Mouse (Mus musculus): ENCODE measurements at regions not wholly inside any gene's neighbourhood (a gene's known extent, or its start where the extent isn't known, plus 50 kb on each side); places are given as distances from the start of the nearest gene placed in this dataset.

- DNase-seq (ENCODE audit: extremely low spot score), result peak; percentile 27
Measured at GRCm38 (mm10) chr10:92081199-92081598, 641.0 kb downstream of the Nedd1 start.

GRCm38 (mm10) chr10:92079421-92079820 lies 642.8 kb downstream of the Nedd1 start:
- peak; percentile 46 for DNase-seq (ENCODE audit: extremely low spot score)

GRCm38 (mm10) chr10:92077291-92077690 lies 644.9 kb downstream of the Nedd1 start:
- no peak for DNase-seq (ENCODE audit: extremely low spot score)

GRCm38 (mm10) chr10:92076754-92077153 lies 645.5 kb downstream of the Nedd1 start:
- no peak for DNase-seq (ENCODE audit: extremely low spot score)

GRCm38 (mm10) chr10:92075469-92075868 lies 646.8 kb downstream of the Nedd1 start:
- no peak for DNase-seq (ENCODE audit: extremely low spot score)

- no peak for DNase-seq (ENCODE audit: extremely low spot score)
Measured at GRCm38 (mm10) chr10:92074698-92075394, 647.4 kb downstream of the Nedd1 start.

- no peak for DNase-seq (ENCODE audit: extremely low spot score)
Measured at GRCm38 (mm10) chr10:92073873-92074390, 648.3 kb downstream of the Nedd1 start.

- DNase-seq (ENCODE audit: extremely low spot score), result no peak
Measured at GRCm38 (mm10) chr10:92044783-92045182, 677.4 kb downstream of the Nedd1 start.

GRCm38 (mm10) chr10:92036176-92036575 lies 686.0 kb downstream of the Nedd1 start:
- no peak for DNase-seq (ENCODE audit: extremely low spot score)

GRCm38 (mm10) chr10:92030221-92030620 lies 692.0 kb downstream of the Nedd1 start:
- DNase-seq (ENCODE audit: extremely low spot score), result no peak

- no peak for DNase-seq (ENCODE audit: extremely low spot score)
Measured at GRCm38 (mm10) chr10:92024203-92024602, 698.0 kb downstream of the Nedd1 start.

- DNase-seq (ENCODE audit: extremely low spot score), result no peak
Measured at GRCm38 (mm10) chr10:92021036-92021435, 701.2 kb downstream of the Nedd1 start.

GRCm38 (mm10) chr10:92009551-92009950 lies 712.7 kb downstream of the Nedd1 start:
- DNase-seq (ENCODE audit: extremely low spot score), result no peak

- DNase-seq (ENCODE audit: extremely low spot score), result no peak
Measured at GRCm38 (mm10) chr10:92007891-92008290, 714.3 kb downstream of the Nedd1 start.

GRCm38 (mm10) chr10:92006467-92006866 lies 715.8 kb downstream of the Nedd1 start:
- DNase-seq (ENCODE audit: extremely low spot score), result peak; percentile 43

GRCm38 (mm10) chr10:91991040-91991439 lies 731.2 kb downstream of the Nedd1 start:
- DNase-seq (ENCODE audit: extremely low spot score), result no peak

GRCm38 (mm10) chr10:91988364-91988763 lies 733.9 kb downstream of the Nedd1 start:
- DNase-seq (ENCODE audit: extremely low spot score), result no peak

GRCm38 (mm10) chr10:91979841-91980240 lies 742.4 kb downstream of the Nedd1 start:
- no peak for DNase-seq (ENCODE audit: extremely low spot score)

- no peak for DNase-seq (ENCODE audit: extremely low spot score)
Measured at GRCm38 (mm10) chr10:91971951-91972350, 750.3 kb downstream of the Nedd1 start.

- no peak for DNase-seq (ENCODE audit: extremely low spot score)
Measured at GRCm38 (mm10) chr10:91967570-91968310, 754.5 kb downstream of the Nedd1 start.

GRCm38 (mm10) chr10:91959734-91960492 lies 762.3 kb downstream of the Nedd1 start:
- DNase-seq (ENCODE audit: extremely low spot score), result no peak

- no peak for DNase-seq (ENCODE audit: extremely low spot score)
Measured at GRCm38 (mm10) chr10:91953078-91953477, 769.1 kb downstream of the Nedd1 start.

Measured in embryo, embryonic 9.5 days (tissue).